Mouse (Mus musculus) hindbrain, embryonic 10.5 days (tissue): Measurements from ENCODE around the gene Sympk. TPM values are rescaled to one million over a fixed set of nuclear protein-coding genes. Genes with fewer than 3 reads are reported as not detected.
A peak's percentile ranks its signal among the peaks of the same experiment; 100 is the strongest.

Experiments
- DNase-seq: peaks from one replicate; pipeline ENCODE4 v3.0.0-alpha.2; 2017; ENCODE audit warnings: low spot score
- H3K27ac ChIP-seq: fragments of 300-500 bp; sonication (generic); 2 replicates; pipeline ENCODE4 v1.5.1; 2016; ENCODE audit warnings: mild to moderate bottlenecking, moderate library complexity
- H3K27me3 ChIP-seq: fragments of 300-500 bp; sonication (generic); 2 replicates; pipeline ENCODE4 v1.6.1; 2016; ENCODE audit warnings: mild to moderate bottlenecking; ENCODE audit not compliant: poor library complexity, insufficient read depth, severe bottlenecking
- H3K36me3 ChIP-seq: fragments of 300-500 bp; sonication (generic); 2 replicates; pipeline ENCODE4 v1.6.1; 2016; ENCODE audit warnings: mild to moderate bottlenecking, moderate library complexity
- H3K4me1 ChIP-seq: fragments of 300-500 bp; sonication (generic); replicated peaks from 2 replicates; pipeline ENCODE4 v1.6.1; 2016; ENCODE audit warnings: mild to moderate bottlenecking
- H3K4me3 ChIP-seq: fragments of 300-500 bp; sonication (generic); 2 replicates; pipeline ENCODE4 v1.5.1; 2016; ENCODE audit warnings: mild to moderate bottlenecking, moderate library complexity
- H3K9me3 ChIP-seq: fragments of 300-500 bp; sonication (generic); 2 replicates; pipeline ENCODE4 v1.6.1; 2016; ENCODE audit warnings: mild to moderate bottlenecking, moderate library complexity
- WGBS: fragments of 180-500 bp; shearing (Covaris S2); methylation state at CpG from one replicate; pipeline ENCODE4 v1.1.7; 2016; 5-methylcytosine and 5-hydroxymethylcytosine counted together
- polyA plus RNA-seq: library from polyadenylated mRNA; unstranded; fragments of >200 nt; fragmentation: Nextera tagmentation; extraction: Ambion mirVana; gene quantifications from 2 replicates; pipeline ENCODE4 v1.2.1, GENCODE M21; 2016

Sympk gene
- polyA plus RNA-seq, 1 experiment from 2014 or later: 57.2 TPM

- peaks cover 25% of the 10 kb centered on the region for H3K27me3 ChIP-seq
- H3K27ac ChIP-seq: peak overlapping the region; percentile 98
- peaks cover 68% of the 10 kb centered on the region for H3K4me1 ChIP-seq
- H3K9me3 ChIP-seq: no peaks in the 10 kb centered on the region
- WGBS: under 1% methylated on average over 45 of the region's 45 CpGs
- H3K4me3 ChIP-seq: peak overlapping the region; percentile 79
- DNase-seq: peak; percentile 99
- H3K36me3 ChIP-seq: peaks cover 54% of the 10 kb centered on the region
Observed at GRCm38 (mm10) chr7:19093537-19094385, 69.6 kb downstream of the Sympk start.

- Histone ChIP-seq H3K27ac (peak within 1 kb of the TSS; percentile 98), H3K4me1 (peaks cover 68% of the 10 kb centered on the region), H3K27me3 (peaks cover 25% of the 10 kb centered on the region), H3K4me3 (peak within 1 kb of the TSS; percentile 79), H3K9me3 (no peaks in the 10 kb centered on the region), H3K36me3 (peaks cover 47% of the 10 kb centered on the region)
- under 1% methylated on average over 30 of the region's 36 CpGs for WGBS
- no peak for DNase-seq
Observed at GRCm38 (mm10) chr7:19094471-19094825, 70.3 kb downstream of the Sympk start, which contains the start of gene Six5. Gene Six5 (plus strand): TSS chr7:19094594.

GRCm38 (mm10) chr7:19094826-19095750, 70.9 kb downstream of the Sympk start:
- peak overlapping the region; percentile 79 for H3K4me3 ChIP-seq
- under 1% methylated on average over 87 of the region's 87 CpGs for WGBS
- H3K36me3 ChIP-seq: peaks cover 41% of the 10 kb centered on the region
- peaks cover 68% of the 10 kb centered on the region for H3K4me1 ChIP-seq
- H3K9me3 ChIP-seq: no peaks in the 10 kb centered on the region
- peak; percentile 69 for DNase-seq
- H3K27ac ChIP-seq: peak overlapping the region; percentile 98
- peaks cover 24% of the 10 kb centered on the region for H3K27me3 ChIP-seq

- Histone ChIP-seq H3K27me3 (peaks cover 18% of the 10 kb centered on the region), H3K36me3 (peaks cover 34% of the 10 kb centered on the region), H3K4me3 (peak overlapping the region; percentile 79), H3K4me1 (peaks cover 68% of the 10 kb centered on the region), H3K27ac (peak overlapping the region; percentile 98), H3K9me3 (no peaks in the 10 kb centered on the region)
- DNase-seq: peak; percentile 83
- under 1% methylated on average over 19 of the region's 19 CpGs for WGBS
Observed at GRCm38 (mm10) chr7:19095751-19096110, 71.6 kb downstream of the Sympk start.

- peaks cover 66% of the 10 kb centered on the region for H3K4me1 ChIP-seq
- no peaks in the 10 kb centered on the region for H3K9me3 ChIP-seq
- peak overlapping the region; percentile 79 for H3K4me3 ChIP-seq
- peaks cover 10% of the 10 kb centered on the region for H3K27me3 ChIP-seq
- 54% methylated on average over 5 of the region's 5 CpGs for WGBS
- peak overlapping the region; percentile 98 for H3K27ac ChIP-seq
- H3K36me3 ChIP-seq: peaks cover 27% of the 10 kb centered on the region
- no peak for DNase-seq
Observed at GRCm38 (mm10) chr7:19096421-19096976, 72.3 kb downstream of the Sympk start.

- Histone ChIP-seq H3K9me3 (no peaks in the 10 kb centered on the region), H3K36me3 (peaks cover 21% of the 10 kb centered on the region), H3K27ac (no peak overlapping the region), H3K27me3 (peaks cover 3% of the 10 kb centered on the region), H3K4me1 (peaks cover 59% of the 10 kb centered on the region), H3K4me3 (peak overlapping the region; percentile 79)
- no peak for DNase-seq
- WGBS: 75% methylated on average over 2 of the region's 2 CpGs
Observed at GRCm38 (mm10) chr7:19097217-19097616, 73.0 kb downstream of the Sympk start.

GRCm38 (mm10) chr7:19097863-19098262, 73.7 kb downstream of the Sympk start:
- H3K4me3 ChIP-seq: no peak overlapping the region
- H3K4me1 ChIP-seq: peaks cover 52% of the 10 kb centered on the region
- no peak for DNase-seq
- no peaks in the 10 kb centered on the region for H3K9me3 ChIP-seq
- H3K27ac ChIP-seq: no peak overlapping the region
- H3K27me3 ChIP-seq: no peaks in the 10 kb centered on the region
- peaks cover 21% of the 10 kb centered on the region for H3K36me3 ChIP-seq

- 60% methylated on average over 7 of the region's 7 CpGs for WGBS
- H3K4me1 ChIP-seq: peaks cover 43% of the 10 kb centered on the region
- DNase-seq: no peak
- no peak overlapping the region for H3K4me3 ChIP-seq
- H3K27ac ChIP-seq: no peak overlapping the region
- peaks cover 21% of the 10 kb centered on the region for H3K36me3 ChIP-seq
- H3K9me3 ChIP-seq: no peaks in the 10 kb centered on the region
- no peaks in the 10 kb centered on the region for H3K27me3 ChIP-seq
Observed at GRCm38 (mm10) chr7:19098811-19099210, 74.6 kb downstream of the Sympk start.

GRCm38 (mm10) chr7:19100290-19100689, 76.1 kb downstream of the Sympk start:
- Histone ChIP-seq H3K4me1 (peaks cover 29% of the 10 kb centered on the region), H3K36me3 (peaks cover 21% of the 10 kb centered on the region), H3K27me3 (no peaks in the 10 kb centered on the region), H3K4me3 (no peak overlapping the region), H3K27ac (no peak overlapping the region), H3K9me3 (no peaks in the 10 kb centered on the region)
- DNase-seq: no peak
- WGBS: 90% methylated on average over 1 of the region's 1 CpGs

GRCm38 (mm10) chr7:19103741-19104140, 79.6 kb downstream of the Sympk start:
- Histone ChIP-seq H3K4me1 (0 out of 2 replicates have a peak, but pooled peaks cover 2% of the 10 kb centered on the region), H3K36me3 (no peaks in the 10 kb centered on the region), H3K9me3 (no peaks in the 10 kb centered on the region), H3K4me3 (no peak overlapping the region), H3K27me3 (no peaks in the 10 kb centered on the region), H3K27ac (no peak overlapping the region)
- DNase-seq: no peak
